Mouse (Mus musculus): ENCODE measurements at regions not wholly inside any gene's neighbourhood (a gene's known extent, or its start where the extent isn't known, plus 50 kb on each side); places are given as distances from the start of the nearest gene placed in this dataset.

DNA sequence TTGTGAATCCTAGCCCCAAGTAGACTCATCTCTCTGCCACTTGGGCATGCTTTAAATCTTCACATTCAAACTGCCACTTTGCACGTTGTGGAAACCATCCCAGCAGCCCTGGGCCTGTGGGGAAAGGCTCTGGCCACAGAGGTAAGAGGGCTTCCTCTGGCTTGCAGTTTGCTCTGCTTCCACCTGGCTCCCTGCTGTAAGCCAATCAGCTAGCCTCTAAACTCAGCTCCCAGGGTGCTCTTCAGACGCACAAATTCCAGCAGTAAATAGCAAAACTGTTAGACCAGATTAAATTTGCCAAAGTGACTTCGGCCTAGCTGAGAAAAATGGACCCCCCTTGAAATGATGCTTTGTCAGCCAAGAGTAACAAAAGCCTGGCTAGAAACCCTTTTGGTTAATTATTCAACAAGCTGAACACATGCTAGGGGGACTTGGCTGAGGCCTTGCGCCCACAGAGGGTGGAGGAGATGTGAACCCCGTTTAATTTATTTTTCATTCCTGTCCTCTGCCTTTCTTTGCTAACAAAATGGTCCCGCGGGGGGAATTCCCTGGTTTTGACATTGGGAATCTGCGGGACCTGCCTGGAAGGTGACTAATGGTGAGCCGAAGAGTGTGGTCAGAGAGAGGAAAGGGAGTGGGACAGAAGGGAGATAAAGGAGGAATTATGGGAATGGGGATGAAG, 84.1 kb upstream of the Cops8 start:
- H3K27me3 ChIP-seq (ENCODE audit: control insufficient read depth, insufficient read depth, low read length): no peaks in the 10 kb centered on the region

DNA sequence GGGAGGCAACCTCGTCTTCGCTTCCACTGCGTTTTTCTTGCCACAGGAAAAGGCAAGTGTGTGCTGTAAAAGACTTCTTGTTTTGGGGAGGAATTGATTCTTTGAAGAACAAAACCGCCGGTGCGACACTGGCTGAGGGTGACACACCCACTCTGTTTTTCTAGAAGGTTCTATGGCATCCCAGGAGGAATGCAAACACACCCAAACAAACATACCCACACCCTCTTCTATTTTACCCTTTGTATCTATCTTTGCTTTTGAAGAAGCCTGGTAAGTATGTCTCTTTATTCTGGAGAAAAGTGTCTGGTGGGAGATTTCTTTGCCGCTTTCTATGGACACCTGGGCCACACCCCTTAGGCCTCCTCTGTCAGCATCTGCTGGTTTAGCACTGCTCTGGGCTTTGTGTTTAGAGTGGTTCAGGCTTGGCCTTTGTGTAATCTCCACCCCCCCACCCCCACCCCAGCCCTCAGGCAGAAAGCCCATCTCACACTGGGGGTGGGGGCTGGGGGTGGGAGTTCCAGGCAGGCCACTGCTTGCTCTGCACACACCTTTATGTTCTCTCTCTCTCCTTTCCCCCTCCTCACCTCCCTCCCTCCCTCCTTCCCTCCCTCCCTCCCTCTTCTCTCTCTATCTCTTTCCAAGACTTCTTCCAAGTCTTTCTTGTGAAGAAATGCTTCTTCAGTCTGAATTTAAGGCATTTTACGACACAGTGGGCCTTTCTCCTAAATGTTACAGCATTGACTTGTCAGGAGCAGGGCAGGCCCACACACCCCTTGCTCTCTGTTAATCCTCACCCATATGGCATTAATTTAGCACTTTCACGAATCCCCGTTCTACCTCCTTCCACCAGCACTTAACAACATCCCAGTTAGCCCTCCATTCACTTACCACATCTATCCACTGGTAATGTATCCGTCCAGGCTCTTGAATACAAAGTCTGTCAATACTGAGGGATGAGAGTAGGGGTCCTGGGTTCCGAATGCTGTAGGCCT, 83.2 kb upstream of the Cops8 start:
- no peak overlapping the region for H3K9ac ChIP-seq (ENCODE audit: low read depth, low read length)
- no peaks in the 10 kb centered on the region for H3K27me3 ChIP-seq (ENCODE audit: control insufficient read depth, insufficient read depth, low read length)
- H3K79me2 ChIP-seq (ENCODE audit: control insufficient read depth, insufficient read depth, low read length): no peaks in the 10 kb centered on the region
- WGBS: 85% methylated on average over 12 of the region's 12 CpGs
- H3K4me1 ChIP-seq (ENCODE audit: control insufficient read depth, insufficient read depth, low read length): no peaks in the 10 kb centered on the region
- TF ChIP-seq CTCF (IDR thresholded peaks at IDR 0.05; ENCODE audit: low read depth, low read length) (no peak), POLR2A (IDR thresholded peaks at IDR 0.05; ENCODE audit: extremely low read depth, insufficient read depth, low read length) (no peak)
- no peak for DNase-seq (ENCODE audit: extremely low read depth, low read depth, low spot score)
- no peak overlapping the region for H3K4me3 ChIP-seq (ENCODE audit: insufficient read depth, low read depth, low read length)
- no peak overlapping the region for H3K27ac ChIP-seq (replicated peaks; ENCODE audit: insufficient read depth, low read depth, low read length)
- H3K36me3 ChIP-seq (ENCODE audit: control insufficient read depth, insufficient read depth, low read length): no peaks in the 10 kb centered on the region

More for the DNA sequence above, 84.1 kb upstream of the Cops8 start:
- H3K9ac ChIP-seq (ENCODE audit: low read depth, low read length): no peak overlapping the region
- no peak overlapping the region for H3K4me3 ChIP-seq (ENCODE audit: insufficient read depth, low read depth, low read length)
- H3K36me3 ChIP-seq (ENCODE audit: control insufficient read depth, insufficient read depth, low read length): no peaks in the 10 kb centered on the region
- TF ChIP-seq CTCF (IDR thresholded peaks at IDR 0.05; ENCODE audit: low read depth, low read length): no peak
- TF ChIP-seq POLR2A (IDR thresholded peaks at IDR 0.05; ENCODE audit: extremely low read depth, insufficient read depth, low read length): no peak
- H3K79me2 ChIP-seq (ENCODE audit: control insufficient read depth, insufficient read depth, low read length): no peaks in the 10 kb centered on the region
- H3K27ac ChIP-seq (replicated peaks; ENCODE audit: insufficient read depth, low read depth, low read length): no peak overlapping the region
- WGBS: 58% methylated on average over 9 of the region's 9 CpGs
- no peaks in the 10 kb centered on the region for H3K4me1 ChIP-seq (ENCODE audit: control insufficient read depth, insufficient read depth, low read length)
- no peak for DNase-seq (ENCODE audit: extremely low read depth, low read depth, low spot score)

DNA sequence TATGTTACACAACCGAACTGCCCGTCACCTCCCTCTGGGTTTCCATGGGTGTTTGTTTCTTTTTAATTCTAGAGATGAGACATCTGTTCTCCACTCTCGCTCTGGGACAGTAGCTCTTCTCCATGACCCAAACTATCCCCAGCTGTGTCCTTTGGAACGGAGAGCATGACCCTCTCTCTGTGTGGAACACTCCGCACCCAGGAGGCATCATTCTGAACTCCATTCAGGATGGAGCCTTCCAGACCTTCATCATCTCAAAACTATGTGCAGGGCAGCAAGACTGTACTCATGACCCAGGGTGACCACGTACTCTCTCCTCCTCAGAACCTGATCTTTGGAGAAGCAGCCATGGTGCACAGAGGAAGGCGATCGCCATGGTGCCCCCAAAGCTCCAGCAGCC, 80.5 kb upstream of the Cops8 start:
- 89% methylated on average over 8 of the region's 8 CpGs for WGBS
- Histone ChIP-seq H3K4me3 (ENCODE audit: insufficient read depth, low read depth, low read length) (no peak overlapping the region), H3K27ac (replicated peaks; ENCODE audit: insufficient read depth, low read depth, low read length) (no peak overlapping the region), H3K9ac (ENCODE audit: low read depth, low read length) (no peak overlapping the region), H3K27me3 (ENCODE audit: control insufficient read depth, insufficient read depth, low read length) (no peaks in the 10 kb centered on the region), H3K4me1 (ENCODE audit: control insufficient read depth, insufficient read depth, low read length) (no peaks in the 10 kb centered on the region), H3K36me3 (ENCODE audit: control insufficient read depth, insufficient read depth, low read length) (no peaks in the 10 kb centered on the region), H3K79me2 (ENCODE audit: control insufficient read depth, insufficient read depth, low read length) (no peaks in the 10 kb centered on the region)
- TF ChIP-seq CTCF (IDR thresholded peaks at IDR 0.05; ENCODE audit: low read depth, low read length) (no peak), POLR2A (IDR thresholded peaks at IDR 0.05; ENCODE audit: extremely low read depth, insufficient read depth, low read length) (no peak)
- peak; percentile 6 for DNase-seq (ENCODE audit: extremely low read depth, low read depth, low spot score)

DNA sequence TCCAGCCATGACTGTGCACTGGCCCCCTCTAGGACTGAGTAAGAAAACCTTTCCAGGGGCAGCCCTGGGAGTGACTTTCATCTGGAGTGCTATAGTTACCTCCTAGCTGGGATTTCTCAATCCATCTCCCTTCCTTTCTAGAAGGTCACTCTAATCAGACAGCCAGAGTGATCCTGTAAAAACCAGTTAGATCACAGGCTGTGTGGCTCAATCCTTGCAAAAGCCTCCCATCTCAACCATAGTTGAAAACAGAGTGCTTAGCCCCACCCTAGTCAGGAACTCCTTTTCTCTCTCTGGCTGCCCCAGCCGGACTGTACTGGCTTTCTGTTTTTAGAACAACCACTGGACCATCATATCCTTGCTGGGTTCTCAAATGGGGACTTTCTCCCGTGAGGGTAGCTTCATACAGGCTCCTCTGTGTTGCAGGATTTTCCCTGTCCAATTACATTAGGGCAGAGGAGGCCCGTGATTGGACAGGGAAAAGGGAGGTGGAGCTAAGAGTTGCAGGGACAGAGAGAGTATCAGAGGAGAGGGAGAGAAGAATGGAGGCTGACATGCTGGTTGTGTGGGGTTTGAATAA, 78.0 kb upstream of the Cops8 start:
- Histone ChIP-seq H3K9ac (ENCODE audit: low read depth, low read length) (no peak overlapping the region), H3K27me3 (ENCODE audit: control insufficient read depth, insufficient read depth, low read length) (no peaks in the 10 kb centered on the region), H3K4me1 (ENCODE audit: control insufficient read depth, insufficient read depth, low read length) (no peaks in the 10 kb centered on the region), H3K36me3 (ENCODE audit: control insufficient read depth, insufficient read depth, low read length) (no peaks in the 10 kb centered on the region), H3K4me3 (ENCODE audit: insufficient read depth, low read depth, low read length) (no peak overlapping the region), H3K79me2 (ENCODE audit: control insufficient read depth, insufficient read depth, low read length) (no peaks in the 10 kb centered on the region), H3K27ac (replicated peaks; ENCODE audit: insufficient read depth, low read depth, low read length) (no peak overlapping the region)
- no peak for DNase-seq (ENCODE audit: extremely low read depth, low read depth, low spot score)
- WGBS: 36% methylated on average over 3 of the region's 3 CpGs
- no peak for TF ChIP-seq POLR2A (IDR thresholded peaks at IDR 0.05; ENCODE audit: extremely low read depth, insufficient read depth, low read length)
- TF ChIP-seq CTCF (IDR thresholded peaks at IDR 0.05; ENCODE audit: low read depth, low read length): no peak

DNA sequence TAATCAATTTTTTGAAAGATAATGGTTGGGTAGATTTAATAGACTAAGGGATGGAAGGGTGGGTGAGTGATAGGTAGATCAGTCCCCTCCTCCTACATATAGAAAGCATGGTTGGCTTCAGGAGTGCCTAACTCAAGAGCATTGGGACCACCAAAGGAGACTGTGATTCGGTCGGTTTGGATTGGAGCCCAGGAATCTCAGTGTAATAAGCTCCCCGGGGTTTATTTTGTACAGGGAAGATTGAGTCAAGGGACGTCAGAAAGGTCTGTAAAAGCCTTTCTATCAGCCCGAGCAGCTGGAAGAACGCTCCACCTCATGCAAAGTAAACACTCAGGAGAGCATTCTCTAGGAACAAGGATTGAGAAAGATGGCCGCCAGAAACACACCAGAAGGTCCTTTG, 76.5 kb upstream of the Cops8 start:
- 76% methylated on average over 7 of the region's 7 CpGs for WGBS
- TF ChIP-seq POLR2A (IDR thresholded peaks at IDR 0.05; ENCODE audit: extremely low read depth, insufficient read depth, low read length) (no peak), CTCF (IDR thresholded peaks at IDR 0.05; ENCODE audit: low read depth, low read length) (no peak)
- DNase-seq (ENCODE audit: extremely low read depth, low read depth, low spot score): no peak
- no peaks in the 10 kb centered on the region for H3K79me2 ChIP-seq (ENCODE audit: control insufficient read depth, insufficient read depth, low read length)
- no peak overlapping the region for H3K27ac ChIP-seq (replicated peaks; ENCODE audit: insufficient read depth, low read depth, low read length)
- H3K4me3 ChIP-seq (ENCODE audit: insufficient read depth, low read depth, low read length): no peak overlapping the region
- no peaks in the 10 kb centered on the region for H3K27me3 ChIP-seq (ENCODE audit: control insufficient read depth, insufficient read depth, low read length)
- H3K4me1 ChIP-seq (ENCODE audit: control insufficient read depth, insufficient read depth, low read length): no peaks in the 10 kb centered on the region
- no peaks in the 10 kb centered on the region for H3K36me3 ChIP-seq (ENCODE audit: control insufficient read depth, insufficient read depth, low read length)
- H3K9ac ChIP-seq (ENCODE audit: low read depth, low read length): no peak overlapping the region

Measured in liver, adult 2 months (tissue).